Comparison of ENCODE assay signal across 8 mouse cellular contexts in the genomic region with DNA sequence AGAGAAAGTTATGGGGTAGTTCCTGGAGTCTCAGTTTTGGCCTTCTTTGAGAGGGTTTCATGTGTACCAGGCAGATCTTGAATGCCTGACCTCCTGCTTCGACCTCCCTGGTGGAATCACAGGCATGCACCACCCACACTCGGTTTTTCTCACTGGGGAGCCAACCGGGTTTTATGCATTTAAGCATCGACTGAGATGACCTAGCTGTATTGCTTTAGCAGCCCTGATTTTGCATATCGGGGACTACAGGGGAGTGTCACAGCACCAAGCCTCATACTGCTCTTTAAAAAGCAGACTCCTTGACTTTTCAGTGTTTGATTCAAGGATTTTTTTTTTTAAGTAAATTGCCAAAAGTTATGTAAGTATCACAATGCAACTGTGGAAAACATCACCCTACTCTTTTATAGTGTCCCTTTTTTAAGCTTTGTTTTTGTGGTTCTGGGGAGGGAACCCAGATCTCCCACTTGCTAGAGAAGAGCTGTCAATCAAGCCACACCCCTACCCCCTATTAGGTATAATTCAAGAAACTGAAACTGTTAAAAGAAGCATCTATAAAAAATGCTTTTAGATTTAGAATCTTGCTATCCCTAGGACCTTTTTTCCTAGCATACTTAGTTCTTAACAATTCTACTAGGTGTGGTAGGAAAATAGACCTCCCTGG. TPM values are rescaled to one million over a fixed set of nuclear protein-coding genes. Genes with fewer than 3 reads are reported as not detected.
A peak's percentile ranks its signal among the peaks of the same experiment; 100 is the strongest.
DNase-seq lines count a peak whose midpoint lies in the region; ATAC-seq lines count a peak whose summit lies in the region.

No protein-coding gene starts in this region.

- DNase-seq in heart, embryonic 10.5 days (ENCODE audit: low spot score) = peak; percentile 77
- DNase-seq in heart, adult 8-10 months (ENCODE audit: low spot score) = no peak
- DNase-seq in CD4-positive, CD25-positive, alpha-beta regulatory T cell, adult 2 months (ENCODE audit: low read depth, low spot score) = peak; percentile 55
- DNase-seq in intestine, embryonic 14.5 days (ENCODE audit: low spot score) = peak; percentile 53
- no peak for DNase-seq in left cerebral cortex, postnatal 36 days (ENCODE audit: low spot score in 2 of 2)

- no peak for ATAC-seq in embryonic facial prominence, embryonic 13.5 days (ENCODE audit: insufficient number of reproducible peaks, insufficient read depth, low FRiP score, low TSS enrichment, low read depth)
- ATAC-seq in intestine, embryonic 14.5 days (replicated peaks; ENCODE audit: low FRiP score, low TSS enrichment, low read depth) = no peak
- no peak for ATAC-seq in midbrain, embryonic 15.5 days (replicated peaks)
- no peak for ATAC-seq in megakaryocyte progenitor cell, adult 5-6 weeks (replicated peaks; ENCODE audit: poor library complexity)

- peak overlapping the region; percentile 90 for H3K4me2 ChIP-seq in embryonic facial prominence, embryonic 13.5 days
- peak overlapping the region; percentile 84 for H3K4me2 ChIP-seq in intestine, embryonic 14.5 days (ENCODE audit: low read length)
- H3K4me2 ChIP-seq in midbrain, embryonic 15.5 days = peak overlapping the region; percentile 95

- 4% methylated on average over 5 of the region's 5 CpGs for WGBS in heart, embryonic 10.5 days
- WGBS in embryonic facial prominence, embryonic 13.5 days = 2% methylated on average over 5 of the region's 5 CpGs
- WGBS in intestine, embryonic 14.5 days = 2% methylated on average over 5 of the region's 5 CpGs
- under 1% methylated on average over 5 of the region's 5 CpGs for WGBS in midbrain, embryonic 15.5 days

- intact Hi-C loops in left cerebral cortex, postnatal 36 days (cut with DNase I) = no loop called here

- no peaks in the 10 kb centered on the region for H3K9me3 ChIP-seq in heart, embryonic 10.5 days
- H3K9me3 ChIP-seq in embryonic facial prominence, embryonic 13.5 days = no peaks in the 10 kb centered on the region
- H3K9me3 ChIP-seq in intestine, embryonic 14.5 days (ENCODE audit: control insufficient read depth, low read length) = no peaks in the 10 kb centered on the region
- no peaks in the 10 kb centered on the region for H3K9me3 ChIP-seq in midbrain, embryonic 15.5 days

- H3K4me1 ChIP-seq in heart, embryonic 10.5 days = peaks cover 41% of the 10 kb centered on the region
- peaks cover 44% of the 10 kb centered on the region for H3K4me1 ChIP-seq in embryonic facial prominence, embryonic 13.5 days
- H3K4me1 ChIP-seq in intestine, embryonic 14.5 days (replicated peaks; ENCODE audit: control insufficient read depth, insufficient read depth, low read length) = peaks cover 22% of the 10 kb centered on the region
- peaks cover 44% of the 10 kb centered on the region for H3K4me1 ChIP-seq in midbrain, embryonic 15.5 days

- H3K36me3 ChIP-seq in heart, embryonic 10.5 days = no peaks in the 10 kb centered on the region
- no peaks in the 10 kb centered on the region for H3K36me3 ChIP-seq in embryonic facial prominence, embryonic 13.5 days
- H3K36me3 ChIP-seq in intestine, embryonic 14.5 days (ENCODE audit: control insufficient read depth, insufficient read depth, low read length) = peaks cover 7% of the 10 kb centered on the region
- H3K36me3 ChIP-seq in midbrain, embryonic 15.5 days (replicated peaks) = no peaks in the 10 kb centered on the region

- peak overlapping the region; percentile 97 for H3K4me3 ChIP-seq in heart, embryonic 10.5 days
- peak overlapping the region; percentile 92 for H3K4me3 ChIP-seq in embryonic facial prominence, embryonic 13.5 days
- peak overlapping the region; percentile 93 for H3K4me3 ChIP-seq in intestine, embryonic 14.5 days (ENCODE audit: low read depth, low read length)
- H3K4me3 ChIP-seq in midbrain, embryonic 15.5 days = peak overlapping the region; percentile 68

- peak overlapping the region; percentile 99; the same call in 1 of the 2 replicates for H3K27ac ChIP-seq in heart, embryonic 10.5 days
- H3K27ac ChIP-seq in embryonic facial prominence, embryonic 13.5 days = no peak overlapping the region
- peak overlapping the region; percentile 99; the same call in 1 of the 2 replicates for H3K27ac ChIP-seq in intestine, embryonic 14.5 days (ENCODE audit: low read depth)
- H3K27ac ChIP-seq in midbrain, embryonic 15.5 days = no peak overlapping the region

- peak overlapping the region; percentile 99 for H3K9ac ChIP-seq in embryonic facial prominence, embryonic 13.5 days
- H3K9ac ChIP-seq in intestine, embryonic 14.5 days (ENCODE audit: low read length) = peak overlapping the region; percentile 99
- H3K9ac ChIP-seq in midbrain, embryonic 15.5 days = peak overlapping the region; percentile 83; the same call in 1 of the 2 replicates

- no peaks in the 10 kb centered on the region for H3K27me3 ChIP-seq in heart, embryonic 10.5 days (ENCODE audit: insufficient read depth, poor library complexity, severe bottlenecking)
- no peaks in the 10 kb centered on the region for H3K27me3 ChIP-seq in embryonic facial prominence, embryonic 13.5 days
- no peaks in the 10 kb centered on the region for H3K27me3 ChIP-seq in intestine, embryonic 14.5 days (replicated peaks; ENCODE audit: control insufficient read depth, insufficient read depth, low read length)
- no peaks in the 10 kb centered on the region for H3K27me3 ChIP-seq in midbrain, embryonic 15.5 days (replicated peaks)

RNA-seq across cellular contexts. Expression of a gene that starts 5.2 kb away (rescaled TPM):
- 67.4 and 84.3 TPM in 2 replicates for polyA plus RNA-seq in heart, embryonic 10.5 days (2016; fragmentation: Nextera tagmentation; extraction: Ambion mirVana)
- total RNA-seq in heart, adult 8-10 months (2022) = 10 to 100 TPM; 82.0 to 92.4 (median 85.0) TPM
- 96.6 and 98.6 TPM in 2 replicates for polyA plus RNA-seq in embryonic facial prominence, embryonic 13.5 days (2015; fragmentation: Nextera tagmentation; extraction: Ambion mirVana)
- polyA plus RNA-seq in intestine, embryonic 14.5 days (2014; fragmentation: Nextera tagmentation; extraction: Ambion mirVana) = 53.1 and 54.0 TPM in 2 replicates
- polyA plus RNA-seq in midbrain, embryonic 15.5 days (2015; fragmentation: Nextera tagmentation; extraction: Ambion mirVana) = 59.3 and 63.4 TPM in 2 replicates
- total RNA-seq in megakaryocyte progenitor cell, adult 5-6 weeks (2015) = 104 and 106 TPM in 2 replicates
- 51.3 and 61.7 TPM in 2 replicates for total RNA-seq in megakaryocyte progenitor cell, adult 5-6 weeks (2017)
- 10 to 100 TPM; 80.9 to 83.4 TPM for total RNA-seq in left cerebral cortex, postnatal 36 days (2021)

Comparison
In these comparisons a context has a peak if more than half of its experiments do, and no peak if none do; other contexts are left out.
1. DNase-seq: peak in heart, embryonic 10.5 days (single experiment), CD4-positive, CD25-positive, alpha-beta regulatory T cell, adult 2 months (single experiment) and intestine, embryonic 14.5 days (single experiment); none in heart, adult 8-10 months (single experiment) and left cerebral cortex, postnatal 36 days (0 of 2).
2. H3K27ac ChIP-seq: peak in heart, embryonic 10.5 days (single experiment) and intestine, embryonic 14.5 days (single experiment); none in embryonic facial prominence, embryonic 13.5 days (single experiment) and midbrain, embryonic 15.5 days (single experiment).
3. Peak in every context shown above with its lines, with median percentiles within 50 percentile points of each other: H3K4me3 ChIP-seq, H3K4me2 ChIP-seq and H3K9ac ChIP-seq.